Mouse (Mus musculus) thymus, postnatal 14 days (tissue): ENCODE data around the gene Arl3.

ENCODE experiments used
- DNase-seq: peaks from one replicate; pipeline ENCODE4 v3.0.0; 2021

Gene Arl3

DNA sequence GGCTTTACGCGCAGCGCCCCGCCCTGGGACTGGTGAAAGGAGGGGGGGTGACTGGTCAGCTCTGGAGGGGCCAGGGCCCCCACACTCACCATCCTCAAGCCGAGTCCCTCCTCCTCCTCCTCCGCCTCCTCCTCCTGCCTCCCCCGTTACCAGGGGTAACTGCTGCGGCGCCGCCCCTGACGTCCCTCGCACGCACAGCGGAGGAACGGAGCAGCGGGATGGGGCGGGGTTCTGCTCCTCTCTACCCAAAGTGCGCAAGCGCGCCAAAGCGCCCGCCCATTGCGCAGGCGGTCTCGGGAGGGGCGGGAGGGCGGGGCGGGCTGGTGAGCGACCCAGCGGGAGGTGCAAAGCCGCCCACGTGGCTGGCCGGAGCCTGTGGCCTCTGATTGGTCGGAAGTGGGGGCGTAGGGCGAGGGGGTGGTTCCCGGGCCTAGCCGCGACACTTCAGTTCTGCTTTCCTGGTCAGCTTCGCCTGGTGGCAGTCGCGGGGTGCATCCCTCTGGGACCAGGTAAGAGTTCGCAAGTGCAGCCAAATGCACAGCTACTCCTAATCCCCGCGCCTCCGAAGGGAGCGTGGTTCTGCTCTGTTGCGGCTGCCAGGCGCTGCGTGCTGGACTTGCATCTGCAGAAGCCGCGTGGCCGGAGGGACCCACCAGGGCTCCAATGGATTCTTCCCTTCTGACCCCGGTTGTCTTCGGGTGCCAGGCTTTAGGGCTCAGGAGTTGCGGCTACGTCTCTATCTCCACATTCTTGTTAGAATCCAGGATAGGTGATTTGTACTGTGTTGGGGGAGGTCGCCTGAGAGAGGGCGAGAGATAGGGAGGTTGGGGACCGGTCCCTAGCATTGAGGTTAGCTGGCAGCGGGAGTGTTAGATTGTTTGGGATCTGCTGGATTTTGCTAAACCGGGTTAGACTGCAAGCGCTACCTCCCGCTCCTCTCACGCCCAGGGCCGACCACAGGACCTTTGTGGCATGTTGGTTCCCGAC, at the start of gene Arl3, which contains the start of gene Sfxn2:
Arl3 (minus strand) TSS at position 248 of the 987 bp plus-strand sequence.
Sfxn2 (plus strand) TSS at position 415 of the 987 bp plus-strand sequence.
- DNase-seq: peak; percentile 96

DNA sequence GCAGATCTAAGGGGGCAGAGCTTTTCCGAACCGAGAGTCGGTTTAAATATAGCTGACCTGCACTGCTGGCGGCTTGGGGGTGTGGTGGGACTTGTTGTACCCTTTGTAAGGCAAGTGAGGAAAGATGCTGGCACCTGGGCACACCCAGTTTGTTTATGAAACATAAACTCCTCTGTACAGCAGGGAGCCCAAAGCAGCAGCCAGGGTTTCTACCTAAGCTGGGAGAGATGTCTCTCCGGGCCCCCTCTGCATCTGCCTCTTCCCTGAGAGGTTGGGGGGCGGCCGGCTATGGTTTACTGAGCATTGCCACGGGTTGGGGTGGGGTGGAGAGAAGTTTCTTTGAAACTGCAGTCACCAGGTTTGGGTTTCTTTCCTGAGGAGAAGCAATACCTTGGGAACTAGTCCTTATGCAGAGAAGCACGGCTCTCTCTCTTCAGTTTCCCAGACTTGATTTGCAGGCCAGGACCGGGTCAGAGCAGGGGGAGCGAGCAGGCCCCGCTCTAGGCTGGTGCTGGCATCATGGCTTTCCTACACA, 49.7 kb upstream of the Arl3 start:
- DNase-seq: no peak

DNA sequence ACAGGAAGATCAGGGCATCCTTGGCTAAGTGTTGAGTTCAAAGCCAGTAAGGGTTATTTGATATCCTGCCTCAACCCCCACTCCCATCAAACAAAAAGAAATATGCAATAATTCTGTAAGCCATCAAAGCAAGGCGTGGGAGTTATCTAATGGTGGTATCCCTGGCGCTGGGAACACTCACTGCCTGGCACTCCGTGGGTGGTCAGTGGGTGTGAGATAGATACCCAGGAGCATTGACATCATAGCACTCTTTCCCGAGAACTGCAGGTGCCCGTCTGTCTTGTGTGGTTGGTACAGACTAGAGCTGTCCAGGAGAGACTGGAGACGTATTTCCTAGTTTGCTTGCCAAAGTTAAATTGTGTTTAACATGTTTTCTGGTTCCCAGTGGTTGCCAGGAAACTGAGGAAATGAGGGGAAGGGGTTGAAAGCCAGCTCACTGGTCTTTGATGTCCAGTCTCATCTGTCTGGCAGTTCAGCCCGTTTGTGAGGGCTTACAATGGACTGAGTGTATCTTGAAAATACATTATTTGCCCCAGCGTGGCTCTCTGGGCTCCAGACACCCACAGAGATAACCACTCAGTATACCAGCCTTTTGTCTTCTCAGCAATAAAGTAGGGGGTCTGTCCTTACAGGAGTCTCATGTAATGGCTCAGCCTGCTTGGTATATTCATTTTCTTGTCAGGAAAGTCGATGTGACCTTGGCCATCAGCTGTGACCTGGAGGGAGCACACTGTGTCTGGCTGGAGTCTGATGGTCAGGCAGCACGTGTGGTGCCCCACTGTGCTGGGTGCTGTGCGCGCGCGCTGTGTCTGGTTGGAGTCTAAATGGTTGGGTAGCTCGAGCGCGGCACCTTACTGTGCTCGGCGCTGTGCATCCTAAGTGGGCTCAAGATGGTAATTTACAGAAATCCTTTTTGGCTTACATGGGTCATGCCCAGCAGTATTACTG, 48.5 kb upstream of the Arl3 start:
- DNase-seq: no peak

DNA sequence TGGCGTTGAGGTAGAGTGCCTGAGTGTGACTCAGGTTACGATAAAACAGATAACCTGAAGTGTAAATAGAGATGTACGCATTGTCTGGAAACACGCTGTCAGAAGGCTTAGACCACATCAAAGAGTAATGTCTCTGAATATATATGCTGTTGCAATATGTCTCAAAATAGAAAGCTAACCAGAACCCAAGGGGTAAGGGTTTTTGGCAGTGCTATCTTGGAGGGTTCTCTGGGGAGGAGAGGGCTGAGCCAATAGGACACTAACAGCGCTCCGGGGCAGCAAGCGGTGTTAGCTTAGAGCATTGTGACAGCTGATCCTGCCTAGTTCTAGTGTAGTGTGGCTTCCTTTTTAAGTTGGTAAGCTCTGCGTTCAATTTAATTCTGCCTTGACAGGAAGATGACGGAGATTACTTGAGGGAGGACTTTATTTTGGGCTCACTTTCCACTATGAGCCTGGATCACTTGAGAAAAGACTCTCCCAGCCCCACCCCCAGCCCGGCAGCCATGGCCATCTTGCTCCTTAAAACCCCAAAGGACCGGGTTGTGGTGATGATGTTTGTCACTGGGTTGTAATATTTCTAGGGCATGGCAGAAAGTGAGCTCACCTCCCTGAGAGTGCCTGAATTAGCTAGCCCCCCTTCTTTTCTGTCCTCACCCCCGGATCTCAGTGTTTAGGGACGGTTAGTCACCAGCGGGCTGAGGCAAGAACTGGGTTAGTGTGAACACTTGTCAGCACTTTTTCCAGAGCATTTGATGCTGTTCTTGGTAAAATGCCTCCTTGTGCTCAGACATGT, 47.2 kb upstream of the Arl3 start:
- peak; percentile 39 for DNase-seq

DNA sequence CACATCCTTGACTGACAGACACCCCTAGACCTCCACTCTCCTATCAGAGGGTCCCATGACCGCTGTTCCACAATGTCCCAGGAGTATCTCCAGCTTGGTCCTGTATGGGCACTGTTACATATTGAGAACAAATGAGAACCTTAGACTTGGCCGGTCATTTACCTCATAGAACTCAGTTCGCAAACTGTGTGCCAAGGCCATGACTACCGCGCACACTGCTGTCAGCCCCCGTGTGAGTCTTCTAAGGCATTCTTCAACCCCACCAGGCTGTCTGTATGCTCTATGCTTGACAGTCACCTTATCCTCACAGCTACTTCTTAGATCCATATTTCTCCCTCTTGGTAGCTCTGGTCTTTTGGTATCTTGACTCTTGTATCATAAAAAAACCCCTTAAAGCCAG, 46.5 kb upstream of the Arl3 start:
- no peak for DNase-seq

DNA sequence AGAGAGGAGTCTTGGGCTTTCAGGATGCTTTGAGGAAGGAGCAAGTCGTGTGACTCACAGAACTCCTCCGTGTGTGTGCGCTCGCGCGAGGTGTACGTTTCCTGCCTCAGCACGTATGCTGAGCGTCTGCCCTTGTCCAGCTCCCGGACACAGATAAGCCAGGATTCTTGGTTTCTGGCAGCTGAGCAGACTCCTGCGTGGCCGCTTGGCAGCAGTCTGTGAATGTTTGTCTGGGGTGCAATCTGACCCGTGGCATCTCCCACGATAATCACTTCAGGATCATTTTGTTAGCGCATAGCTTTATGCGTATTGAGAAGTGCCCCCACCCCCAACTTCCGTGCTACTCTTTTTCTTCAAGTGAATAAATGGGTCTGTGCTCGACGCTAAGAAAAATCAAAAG, 46.0 kb upstream of the Arl3 start:
- peak; percentile 14 for DNase-seq

DNA sequence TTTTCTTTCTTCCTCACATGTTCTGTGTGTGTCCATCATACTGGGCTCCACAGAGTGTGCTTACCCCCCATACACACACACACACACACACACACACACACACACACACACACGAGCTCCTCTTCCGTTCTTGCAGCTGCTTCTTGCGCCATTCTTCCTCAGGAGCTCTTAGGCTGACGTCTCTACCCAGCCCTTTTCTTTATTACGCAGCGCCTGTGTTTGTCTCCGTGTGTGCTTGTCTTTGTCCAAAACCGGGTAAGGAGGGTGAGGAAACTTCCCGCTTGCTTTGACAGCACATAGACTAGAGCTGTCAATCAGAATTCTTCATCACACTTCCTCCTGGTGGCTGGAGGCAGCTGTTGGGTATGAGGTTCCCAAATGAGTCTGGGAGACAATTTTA, 45.3 kb upstream of the Arl3 start:
- no peak for DNase-seq

DNA sequence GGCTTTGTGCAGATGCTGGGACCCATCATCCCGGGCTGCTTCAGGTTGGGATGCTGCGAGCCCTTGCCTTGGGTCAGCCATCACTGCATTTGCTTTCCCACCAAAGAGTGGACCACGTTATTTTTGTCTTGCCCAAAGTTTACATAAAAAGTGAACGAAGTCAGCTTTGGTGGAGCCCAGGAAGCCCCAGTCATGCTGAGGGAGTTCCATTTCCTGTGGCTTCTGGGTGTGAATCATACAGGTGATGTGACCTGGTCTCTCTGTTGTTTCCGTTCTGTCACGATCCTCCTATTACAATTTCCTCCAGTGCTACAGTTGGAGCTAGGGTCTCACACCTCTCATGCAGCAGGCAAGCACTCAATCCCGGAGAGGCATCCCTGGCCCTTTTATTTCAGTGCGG, 44.4 kb upstream of the Arl3 start:
- DNase-seq: peak; percentile 16

DNA sequence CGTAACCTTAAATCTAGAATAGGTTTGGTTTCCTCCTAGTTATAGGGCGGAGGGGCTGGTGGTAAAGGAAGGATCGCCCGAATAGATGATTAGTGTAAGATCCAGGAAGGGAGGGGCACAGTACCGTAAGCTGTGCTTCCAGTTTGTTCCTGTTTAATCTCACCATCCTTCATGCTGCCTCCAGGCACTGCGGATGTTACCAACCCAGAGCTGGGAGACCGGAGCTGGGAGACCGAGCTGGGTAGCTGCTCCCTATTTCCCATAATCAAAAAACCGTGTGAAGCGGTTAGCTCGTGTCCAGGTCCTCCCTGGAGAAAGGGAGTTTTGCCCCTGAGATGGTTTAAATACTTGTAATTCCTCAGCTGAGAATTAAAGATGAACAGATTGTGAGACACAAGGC, 43.4 kb upstream of the Arl3 start:
- no peak for DNase-seq

DNA sequence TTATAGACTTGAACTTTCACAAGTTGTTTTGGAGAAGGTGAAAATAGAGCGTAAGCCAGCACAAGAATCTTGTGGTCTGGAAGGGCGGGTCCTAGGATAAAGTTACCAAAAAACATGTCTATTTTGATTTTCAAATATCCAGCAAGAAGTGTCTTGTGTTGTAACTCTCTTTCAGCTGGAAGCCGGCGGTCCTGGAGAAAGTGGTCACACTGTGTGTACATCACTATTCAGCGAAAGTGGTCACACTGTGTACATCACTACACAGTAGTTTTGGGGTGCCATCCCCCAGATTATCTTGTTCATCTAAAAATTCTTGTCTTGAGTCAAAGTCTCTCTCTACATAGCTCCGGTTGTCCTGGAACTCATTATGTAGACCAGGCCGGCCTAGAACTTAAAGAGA, 35.2 kb upstream of the Arl3 start:
- no peak for DNase-seq

DNA sequence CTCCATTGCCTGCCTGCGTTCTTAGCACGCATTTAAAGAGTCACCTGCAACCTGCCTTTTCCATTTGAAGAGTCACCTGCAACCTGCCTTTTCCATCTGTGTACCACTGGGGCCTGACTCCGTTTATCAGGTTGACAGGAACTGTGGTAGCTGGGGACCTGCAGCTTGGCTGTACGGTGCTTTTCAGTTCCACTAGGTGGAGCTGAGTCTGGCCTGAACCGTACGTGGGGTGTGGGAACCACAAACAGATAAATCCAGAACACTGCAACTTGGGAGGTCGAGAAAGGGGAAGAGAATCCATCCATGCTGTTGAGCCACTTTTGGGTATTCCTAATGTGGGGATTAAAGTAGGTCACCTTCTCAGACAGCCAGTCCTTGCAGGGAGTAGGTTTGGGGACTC, 34.4 kb upstream of the Arl3 start:
- peak; percentile 58 for DNase-seq

DNA sequence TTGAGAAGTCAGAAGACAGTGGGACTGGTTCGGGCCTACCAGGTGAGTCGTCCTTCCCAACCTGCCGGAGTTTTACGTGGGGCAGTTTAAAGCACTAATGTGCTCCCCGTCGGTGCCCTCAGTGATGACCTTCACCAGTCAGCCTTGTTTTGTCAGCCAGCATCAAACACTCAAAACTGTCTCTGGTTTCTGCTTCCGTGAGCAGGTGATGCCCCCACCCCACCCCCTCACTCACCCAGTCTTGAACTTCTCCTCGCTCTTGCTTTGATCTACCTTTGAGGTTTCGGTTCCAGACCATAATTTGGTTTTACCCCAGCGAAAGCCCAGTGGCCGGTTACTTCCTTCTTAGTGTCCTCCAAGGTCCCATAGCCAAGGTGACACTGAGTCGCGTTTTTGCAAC, 33.7 kb upstream of the Arl3 start:
- DNase-seq: peak; percentile 24

DNA sequence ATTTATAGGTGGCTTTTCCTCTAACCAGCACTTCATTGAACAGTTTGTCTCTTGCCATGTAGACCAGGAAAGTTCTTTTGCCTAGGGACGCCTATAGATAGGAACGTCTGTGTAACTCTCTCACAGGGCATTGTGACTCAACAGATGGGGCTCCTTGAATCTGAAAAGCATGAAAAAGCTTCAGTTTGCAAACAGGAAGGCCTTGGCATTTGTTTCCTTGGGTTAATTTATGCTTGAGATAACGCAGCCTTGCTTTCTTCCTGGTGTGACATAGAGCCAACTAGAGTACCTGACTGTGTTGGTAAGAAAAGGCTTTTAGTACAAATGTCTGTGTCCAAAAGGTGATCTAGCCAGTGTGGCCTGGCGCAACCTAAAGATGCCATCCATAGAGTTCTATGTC, 29.4 kb upstream of the Arl3 start:
- DNase-seq: no peak

DNA sequence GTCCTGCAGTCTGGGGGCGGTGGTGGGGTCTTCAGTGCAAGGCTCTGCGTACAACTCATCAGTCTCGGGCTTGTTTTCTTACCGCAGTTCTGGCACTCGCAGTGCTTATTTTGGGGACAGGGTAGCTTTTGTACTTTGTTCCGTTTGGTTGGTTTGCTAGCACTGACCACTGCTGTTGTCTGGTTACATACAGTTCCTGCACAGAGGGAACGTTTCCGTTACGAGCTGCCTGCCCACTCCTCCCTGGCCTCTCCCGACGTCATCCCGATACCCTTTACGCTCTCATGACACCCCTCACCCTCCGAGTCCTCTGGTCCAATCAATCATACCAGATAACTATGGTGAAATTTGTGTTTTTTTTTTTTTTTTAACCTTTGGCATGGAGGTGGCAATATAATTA, 28.5 kb upstream of the Arl3 start:
- no peak for DNase-seq

DNA sequence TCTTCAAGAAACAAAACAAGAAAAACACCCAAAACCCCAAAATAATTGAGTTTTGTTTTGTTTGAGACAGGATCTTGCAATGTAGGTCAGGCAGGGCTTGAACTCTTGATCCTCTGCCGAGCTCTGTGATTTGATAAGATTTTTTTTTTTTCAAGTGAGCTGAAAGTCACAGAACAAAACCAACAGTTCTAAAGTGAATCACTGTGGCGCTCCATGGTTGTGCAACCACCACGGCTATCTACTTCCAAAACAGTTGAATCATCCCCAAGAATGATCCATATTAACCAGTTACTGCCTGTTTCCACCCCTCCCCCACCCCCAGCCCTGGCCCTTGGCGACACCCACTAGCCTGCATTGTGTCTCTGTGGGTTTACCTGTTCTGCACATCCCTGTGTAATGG, 27.4 kb upstream of the Arl3 start:
- DNase-seq: no peak

DNA sequence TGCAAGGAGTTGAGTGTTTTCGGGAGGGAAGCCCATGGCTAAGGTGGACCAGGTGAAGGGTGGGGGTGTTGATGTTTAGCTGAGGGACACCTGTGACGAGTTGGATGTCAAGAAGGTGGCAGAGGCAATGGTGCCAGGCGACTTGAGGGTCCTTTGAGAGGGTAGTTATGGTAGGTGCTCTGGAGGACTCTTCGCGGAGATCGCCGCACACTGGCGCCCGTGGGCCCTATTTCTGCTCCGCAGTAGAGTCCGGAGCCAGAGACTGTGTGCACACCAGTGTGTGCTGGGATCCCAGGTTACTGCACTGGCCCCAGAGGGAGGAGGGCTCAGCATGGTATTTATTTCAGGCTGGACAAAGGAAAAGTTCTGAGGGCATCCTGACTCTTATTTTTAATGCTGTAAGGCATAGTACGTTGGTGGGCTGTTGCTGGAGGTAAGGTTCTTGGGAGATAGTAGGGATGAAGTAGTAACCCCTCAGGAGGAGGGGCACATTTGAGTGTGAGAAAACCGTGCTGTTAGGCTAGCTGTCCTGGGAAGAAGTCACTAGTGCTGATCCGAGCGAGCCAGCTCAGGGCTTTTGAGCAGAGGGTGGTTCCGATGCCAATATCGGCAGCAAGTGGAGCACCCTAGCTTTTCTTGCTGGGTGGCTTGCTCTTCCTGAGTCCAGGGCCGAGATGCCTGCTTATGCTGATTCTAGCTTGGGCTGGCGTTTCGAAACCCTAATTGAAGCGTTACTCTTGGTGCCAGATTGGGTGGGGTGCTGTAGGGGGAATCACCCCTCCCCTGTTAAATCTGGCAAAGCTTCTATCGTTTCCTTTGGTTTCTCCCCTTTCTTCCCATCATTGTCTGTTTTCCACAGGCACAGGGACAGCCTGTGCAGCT, 26.6 kb upstream of the Arl3 start:
- DNase-seq: no peak

DNA sequence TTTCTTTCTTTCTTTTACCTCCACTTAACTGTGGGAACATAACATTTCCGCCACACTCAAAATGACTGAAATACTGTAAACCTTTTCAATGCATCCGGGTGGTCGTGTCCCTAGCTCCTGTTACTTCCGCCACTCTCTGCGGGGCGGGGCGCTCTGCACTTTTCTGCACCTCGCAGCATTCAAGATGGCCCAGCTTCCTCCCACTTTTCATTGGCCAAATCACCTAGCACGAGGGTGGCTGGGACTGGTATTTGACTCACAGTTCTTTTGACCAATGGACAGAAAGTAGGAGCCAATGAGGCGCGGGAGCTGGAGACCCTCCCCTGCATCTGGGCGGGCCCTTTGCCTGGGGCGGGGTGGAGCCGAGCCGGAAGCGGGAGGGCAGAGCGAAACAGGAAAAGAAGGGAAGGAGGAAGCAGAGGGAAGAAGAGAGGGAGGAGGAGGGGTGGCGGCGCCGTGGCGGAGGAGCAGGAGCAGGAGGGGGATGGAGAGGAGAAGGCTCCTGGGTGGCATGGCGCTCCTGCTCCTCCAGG, 25.8 kb upstream of the Arl3 start, which contains the start of gene Wbp1l:
Wbp1l (plus strand) TSS at position 365 of the 533 bp plus-strand sequence.
- DNase-seq: peak; percentile 96

DNA sequence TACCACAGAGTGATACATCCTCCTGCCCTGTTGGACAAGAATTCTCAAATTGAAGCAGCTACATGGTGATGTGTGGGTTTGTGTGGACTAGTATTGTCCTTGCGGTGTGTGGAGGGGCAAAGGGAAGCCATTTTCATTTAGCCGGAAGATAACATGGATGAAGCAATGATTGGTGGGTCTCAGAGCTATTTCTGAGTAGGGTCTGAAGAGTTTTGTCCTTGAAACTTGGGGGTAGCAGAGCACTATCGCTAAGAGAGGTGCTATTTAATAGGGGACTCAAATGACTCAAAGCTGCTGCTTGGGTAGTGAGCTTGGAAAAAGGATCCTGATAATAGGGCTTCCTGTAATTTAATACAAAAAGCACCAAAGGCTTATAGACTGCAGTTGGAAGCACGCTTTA, 25.2 kb upstream of the Arl3 start:
- no peak for DNase-seq

DNA sequence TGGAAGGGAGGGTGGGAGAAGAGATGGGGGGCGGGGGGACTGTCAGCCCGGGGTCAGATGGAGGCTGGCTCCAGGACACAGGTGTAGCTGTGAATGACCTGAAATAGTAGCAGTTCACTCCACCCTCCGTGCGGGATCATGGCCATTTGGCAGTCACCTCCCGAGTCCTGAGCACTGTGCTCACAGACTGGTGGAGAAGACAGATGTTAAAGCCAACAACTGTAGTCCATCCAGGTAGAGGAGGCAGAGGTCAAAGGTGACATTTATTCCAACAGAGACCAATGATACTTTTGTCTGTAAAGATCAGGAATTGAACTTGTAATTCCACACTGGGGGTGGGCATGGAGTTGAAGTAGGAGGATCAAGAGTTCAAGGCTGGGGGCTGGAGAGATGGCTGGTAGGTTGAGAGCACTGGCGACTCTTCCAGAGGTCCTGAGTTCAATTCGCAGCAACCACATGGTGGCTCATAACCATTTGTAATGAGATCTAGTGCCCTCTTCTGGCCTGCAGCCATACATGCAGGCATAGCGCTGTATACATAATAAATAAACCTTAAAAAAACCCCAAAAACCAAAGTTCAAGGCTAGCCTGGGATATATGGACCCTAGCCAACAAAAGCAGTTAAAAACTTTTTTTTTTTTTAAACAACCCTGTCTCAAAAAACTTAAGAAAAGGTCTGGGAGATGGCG, 19.9 kb upstream of the Arl3 start:
- DNase-seq: no peak

DNA sequence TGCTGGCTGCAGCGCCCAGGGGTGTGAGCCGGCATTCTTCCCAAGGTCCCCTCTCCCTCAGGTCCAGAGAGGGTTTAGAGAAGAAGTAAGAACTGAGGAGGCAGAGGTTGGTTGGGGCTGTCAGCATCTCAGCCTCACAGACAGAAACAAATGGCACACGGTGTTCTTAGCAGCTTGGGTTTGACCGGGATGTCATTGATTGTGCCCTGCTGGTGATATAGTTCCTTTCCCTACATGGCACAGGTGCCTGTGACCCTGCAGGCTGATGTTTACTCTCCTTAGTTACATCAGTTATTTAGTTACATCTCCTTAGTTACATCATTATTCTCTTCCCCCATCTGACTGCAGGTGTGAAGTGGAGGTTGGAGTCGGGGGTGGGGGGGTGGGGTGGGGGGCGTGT, 18.6 kb upstream of the Arl3 start:
- no peak for DNase-seq
